Mouse (Mus musculus): ENCODE data around the gene Mfap2.

DNA sequence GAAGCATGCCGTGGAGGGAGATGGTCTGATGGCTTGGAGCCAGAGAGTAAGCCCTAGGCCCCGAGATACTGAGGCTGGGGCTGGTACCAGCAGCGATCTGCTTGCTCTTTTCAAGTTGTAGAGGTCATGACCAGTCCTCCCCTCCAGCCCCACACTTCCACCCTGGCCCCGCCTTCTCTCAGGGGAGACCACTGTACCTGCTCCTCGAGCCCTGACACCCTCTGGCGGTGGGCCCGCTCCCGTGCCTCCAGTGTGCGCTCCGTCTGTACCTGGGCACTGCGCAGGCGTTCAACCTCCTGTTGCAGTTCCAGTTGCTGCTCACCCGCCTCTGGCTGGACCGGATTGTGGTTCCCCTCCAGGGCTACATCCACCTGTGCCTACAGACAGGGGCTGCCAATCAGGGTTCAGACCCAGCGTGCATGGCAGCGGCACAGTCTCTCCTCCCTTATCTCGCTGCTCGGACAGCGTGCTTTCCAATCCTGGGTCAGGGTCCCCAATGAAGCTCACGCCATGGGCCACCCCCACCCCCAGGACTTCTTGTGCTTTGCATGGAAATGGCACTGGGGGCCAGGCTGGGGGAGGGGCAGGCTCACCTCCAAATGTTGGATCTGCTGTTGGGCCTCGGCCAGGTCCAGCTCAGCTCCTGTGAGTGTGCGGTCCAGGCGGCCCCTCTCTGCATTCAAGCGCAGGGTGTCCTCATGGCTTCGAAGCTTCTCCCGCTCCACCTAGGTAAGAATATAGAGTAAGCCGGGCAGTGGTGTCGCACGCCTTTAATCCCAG is 7.6 kb downstream of the Mfap2 start:
- no peak for TF ChIP-seq CTCF (IDR thresholded peaks at IDR 0.05; ENCODE audit: low read depth)
- TF ChIP-seq EP300 (optimal IDR thresholded peaks at IDR 0.05): no peak

Data from stomach, postnatal 0 days (tissue).